Mouse (Mus musculus): ENCODE results near the gene Nfkbil1.

Nfkbil1 gene

DNA sequence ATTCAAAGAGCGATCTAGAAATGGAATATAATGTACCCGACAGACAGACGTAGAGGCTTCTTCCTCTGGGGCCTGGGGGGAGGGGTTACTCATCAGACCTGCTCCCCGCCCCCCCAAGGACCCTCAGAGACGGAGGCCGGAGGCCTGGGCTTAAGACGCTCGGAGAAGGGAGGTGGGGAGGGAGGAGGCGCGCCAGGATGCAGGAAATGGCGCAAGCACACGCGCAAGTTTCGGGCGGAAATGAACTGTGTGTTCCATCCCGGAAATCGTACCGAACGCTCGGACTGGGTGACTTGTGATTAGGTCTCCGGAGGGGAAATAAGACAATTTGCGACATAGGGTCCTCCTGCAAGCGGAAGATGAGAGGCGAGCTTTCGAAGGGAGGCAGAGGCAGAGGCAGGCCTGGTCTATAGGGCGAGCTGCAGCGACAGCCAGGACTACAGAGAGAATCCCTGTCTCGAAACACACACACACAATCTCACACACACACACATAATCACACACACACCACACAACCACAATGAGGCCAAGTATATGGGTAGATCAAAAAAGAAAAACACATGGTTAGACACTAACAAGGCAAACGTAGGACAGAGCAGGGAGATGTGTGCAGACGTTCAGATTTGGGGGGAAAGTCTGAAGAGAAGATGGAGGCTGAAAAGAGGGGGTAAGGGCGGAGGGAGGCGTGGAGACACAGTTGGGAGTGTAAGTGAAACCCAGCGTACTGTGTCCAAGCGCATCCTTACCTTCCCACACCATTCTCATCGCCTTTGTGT, at the start of gene Nfkbil1:
TSS of gene Nfkbil1 (minus strand) at position 179 of the 776 bp plus-strand sequence.
- peak; percentile 85 to 90 for DNase-seq (ENCODE audit: low spot score in 2 of 2)

GRCm38 (mm10) chr17:35280276-35280675, 44.7 kb upstream of the Nfkbil1 start:
- DNase-seq (ENCODE audit: low spot score in 2 of 2), result no peak

- no peak for DNase-seq (ENCODE audit: low spot score in 2 of 2)
These were observed 43.5 kb upstream of the Nfkbil1 start for GRCm38 (mm10) chr17:35278957-35279688.

- DNase-seq (ENCODE audit: low spot score in 2 of 2), result no peak
These were observed 42.5 kb upstream of the Nfkbil1 start for GRCm38 (mm10) chr17:35278049-35278448.

- DNase-seq (ENCODE audit: low spot score in 2 of 2), result no peak
These were observed 40.8 kb upstream of the Nfkbil1 start for GRCm38 (mm10) chr17:35276304-35276864.

- peak in 1 of 2 experiments; percentile 85 for DNase-seq (ENCODE audit: low spot score in 2 of 2)
These were observed 39.2 kb upstream of the Nfkbil1 start for GRCm38 (mm10) chr17:35274770-35275169.

DNA sequence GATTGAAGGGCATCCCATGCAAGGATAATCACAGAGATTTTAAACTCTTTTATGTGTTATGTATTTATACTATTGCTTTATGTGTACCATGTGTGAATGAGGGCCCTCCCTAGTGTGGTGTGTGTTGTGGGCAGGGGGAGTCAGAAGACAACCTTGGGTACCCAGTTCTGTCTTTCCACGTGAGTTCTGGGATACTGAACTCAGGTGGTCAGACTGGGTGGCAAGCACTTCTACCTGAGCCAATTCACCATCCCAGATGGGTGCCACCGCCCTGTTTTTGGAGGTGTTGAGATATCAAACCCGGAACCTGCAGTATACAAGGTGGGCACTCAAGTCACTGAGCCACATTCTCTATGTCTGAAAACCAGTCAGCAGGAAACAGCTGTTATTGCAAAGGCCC, 36.7 kb upstream of the Nfkbil1 start:
- DNase-seq (ENCODE audit: low spot score in 2 of 2), result no peak

DNA sequence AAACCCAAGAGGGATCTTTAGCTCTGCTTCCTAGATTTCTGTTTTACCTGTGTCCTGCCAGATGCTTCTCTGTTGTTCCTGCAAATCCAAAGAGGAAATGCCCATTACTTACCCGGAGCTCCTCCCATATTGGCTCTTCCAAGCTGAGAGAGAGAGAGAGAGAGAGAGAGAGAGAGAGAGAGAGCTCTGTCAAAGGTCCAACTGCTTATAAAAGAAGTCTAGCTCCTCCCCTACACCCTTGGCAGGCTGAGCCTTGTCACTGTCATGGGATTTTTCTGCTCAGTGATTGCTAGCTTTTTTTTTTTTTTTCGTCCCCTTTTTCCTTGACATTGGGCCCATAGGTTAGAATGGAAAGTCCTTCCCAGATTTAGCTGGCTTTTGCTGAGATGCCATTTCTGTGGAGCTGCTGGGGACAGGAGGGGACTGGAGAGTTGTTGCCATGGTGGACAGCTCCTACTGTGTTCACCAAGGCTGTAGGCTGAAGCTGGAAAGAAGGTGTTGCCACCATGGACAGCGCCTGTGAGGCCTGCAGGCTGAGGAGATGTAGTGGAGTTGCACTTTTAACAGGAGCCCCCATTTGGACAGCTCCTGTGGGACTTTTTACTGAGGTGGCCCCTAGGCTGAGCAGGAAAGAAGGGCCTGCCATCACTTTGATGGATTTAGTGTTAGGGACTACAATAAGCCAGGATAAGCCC, 34.2 kb upstream of the Nfkbil1 start:
- DNase-seq (ENCODE audit: low spot score in 2 of 2), result no peak

DNA sequence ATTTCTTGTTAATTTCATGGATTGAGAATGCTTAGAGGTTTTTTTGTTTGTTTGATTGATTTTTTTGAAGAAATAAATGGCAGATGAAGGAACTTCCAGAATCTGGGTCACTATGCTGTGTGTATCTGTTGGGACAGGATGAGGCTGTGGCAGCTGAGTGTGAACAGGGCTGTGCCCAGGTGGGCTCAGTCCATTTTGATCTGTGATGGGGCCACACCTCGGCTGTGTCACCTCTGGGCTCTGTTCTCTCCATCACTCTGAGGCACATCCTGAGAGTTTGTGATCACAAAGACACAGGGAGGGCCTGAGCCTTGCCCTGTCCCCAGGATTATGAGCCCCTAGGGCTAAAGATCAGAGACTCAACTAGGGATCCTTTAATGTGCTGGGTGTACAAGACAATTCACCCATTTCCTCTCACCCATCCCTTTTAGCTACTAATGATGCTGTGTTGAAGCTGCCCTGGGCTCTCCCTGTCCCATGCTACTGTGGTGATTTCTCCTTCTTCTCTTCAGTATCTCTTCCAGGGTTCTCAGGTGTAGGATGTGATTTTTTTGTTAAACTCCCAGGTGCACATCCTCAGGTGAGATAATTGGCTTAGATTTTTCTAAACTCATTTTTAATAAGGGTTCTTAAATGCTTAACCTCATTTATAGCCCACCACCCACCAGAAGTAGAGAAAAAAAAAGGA, 32.0 kb upstream of the Nfkbil1 start:
- no peak for DNase-seq (ENCODE audit: low spot score in 2 of 2)

GRCm38 (mm10) chr17:35263523-35263883, 27.9 kb upstream of the Nfkbil1 start:
- DNase-seq (ENCODE audit: low spot score in 2 of 2), result no peak

GRCm38 (mm10) chr17:35262664-35263522, 27.3 kb upstream of the Nfkbil1 start, which contains the start of gene H2-D1:
TSS of gene H2-D1 (plus strand) at chr17:35262730.
- peak; percentile 83 to 92 for DNase-seq (ENCODE audit: low spot score in 2 of 2)

GRCm38 (mm10) chr17:35261651-35262050, 26.1 kb upstream of the Nfkbil1 start:
- DNase-seq (ENCODE audit: low spot score in 2 of 2), result no peak

GRCm38 (mm10) chr17:35259621-35260020, 24.0 kb upstream of the Nfkbil1 start:
- no peak for DNase-seq (ENCODE audit: low spot score in 2 of 2)

- DNase-seq (ENCODE audit: low spot score in 2 of 2), result no peak
These were observed 23.2 kb upstream of the Nfkbil1 start for GRCm38 (mm10) chr17:35258492-35259478.

DNA sequence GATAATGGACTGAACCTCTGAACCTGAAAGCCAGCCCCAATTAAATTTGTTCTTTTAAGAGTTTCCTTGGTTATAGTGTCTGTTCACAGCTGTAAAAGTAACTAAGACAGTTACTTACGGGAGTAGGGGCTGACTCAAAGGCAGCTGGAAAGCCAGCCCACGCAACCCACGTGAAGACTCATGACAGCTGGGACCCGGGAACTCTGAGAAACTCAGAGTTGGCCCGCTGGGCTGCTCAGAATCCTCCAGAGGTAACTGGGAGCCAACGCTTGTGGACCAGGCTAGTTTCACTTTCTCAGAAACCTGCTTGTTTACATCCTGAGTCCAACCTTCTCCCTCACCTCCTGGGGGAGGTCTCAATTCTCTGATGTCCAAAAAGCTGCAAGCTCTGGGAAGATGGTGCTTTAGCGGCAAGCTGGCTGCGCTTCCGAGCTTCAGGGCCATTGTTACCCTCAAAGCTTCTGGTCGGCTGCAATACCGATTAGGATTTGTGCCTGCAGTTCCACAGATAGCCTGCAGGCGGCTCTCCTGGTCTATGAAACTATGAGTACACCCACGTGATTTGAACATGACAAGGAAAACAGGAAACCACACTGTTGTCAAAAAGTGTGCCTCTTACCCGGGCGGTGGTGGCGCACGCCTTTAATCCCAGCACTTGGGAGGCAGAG, 22.4 kb upstream of the Nfkbil1 start:
- peak; percentile 83 to 89 for DNase-seq (ENCODE audit: low spot score in 2 of 2)

- no peak for DNase-seq (ENCODE audit: low spot score in 2 of 2)
These were observed 21.8 kb upstream of the Nfkbil1 start for GRCm38 (mm10) chr17:35257378-35257777.

GRCm38 (mm10) chr17:35255704-35256103, 20.1 kb upstream of the Nfkbil1 start:
- DNase-seq (ENCODE audit: low spot score in 2 of 2), result no peak

DNA sequence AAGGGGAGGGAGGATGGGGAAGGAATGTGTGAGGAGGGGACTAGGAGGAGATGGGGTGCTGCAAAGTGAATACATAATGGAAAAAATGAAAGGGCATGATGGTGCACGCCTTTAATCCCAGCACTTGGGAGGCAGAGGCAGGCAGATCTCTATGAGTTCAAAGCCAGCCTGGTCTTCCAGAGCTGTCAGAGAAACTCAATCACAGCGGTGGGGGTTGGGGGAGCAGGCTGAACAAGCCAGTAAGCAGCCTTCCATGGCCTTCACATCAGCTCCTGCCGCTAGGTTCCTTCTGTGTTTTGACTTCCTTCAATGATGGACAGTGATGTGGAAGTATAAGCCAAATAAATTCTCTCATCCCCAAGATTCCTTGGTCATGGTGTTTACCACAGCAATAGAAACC, 19.7 kb upstream of the Nfkbil1 start:
- no peak for DNase-seq (ENCODE audit: low spot score in 2 of 2)

All from frontal cortex, postnatal 14 days (tissue).